Mouse (Mus musculus): ENCODE data around the gene N4bp2l2.
"Not testable (repeated sequence)": the region's sequence is repeated elsewhere in the genome, so short reads cannot be mapped to it uniquely, and the experiment has no call there.

N4bp2l2 gene

DNA sequence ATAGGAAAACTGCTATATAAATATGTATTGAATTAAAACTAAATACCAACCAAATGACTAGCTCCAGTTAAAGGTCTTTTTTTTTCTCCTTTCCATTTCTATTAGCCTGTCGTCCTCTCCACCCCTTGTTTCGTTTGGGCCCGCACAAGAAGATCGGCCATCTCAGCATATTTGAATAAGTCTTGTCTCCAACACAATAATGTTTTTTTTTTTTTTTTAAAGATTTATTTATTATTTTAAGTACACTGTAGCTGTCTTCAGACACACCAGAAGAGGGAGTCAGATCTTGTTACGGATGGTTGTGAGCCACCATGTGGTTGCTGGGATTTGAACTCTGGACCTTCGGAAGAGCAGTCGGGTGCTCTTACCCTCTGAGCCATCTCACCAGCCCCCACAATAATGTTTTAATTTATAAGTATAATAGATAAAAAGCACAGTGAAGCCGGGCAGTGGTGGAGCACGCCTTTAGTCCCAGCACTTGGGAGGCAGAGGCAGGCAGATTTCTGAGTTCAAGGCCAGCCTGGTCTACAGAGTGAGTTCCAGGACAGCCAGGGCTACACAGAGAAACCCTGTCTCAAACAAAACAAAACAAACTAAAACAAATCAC is at the start of gene N4bp2l2:
N4bp2l2 (minus strand) TSS at position 51 of the 607 bp plus-strand sequence.
- DNase-seq (ENCODE audit: low spot score) = not testable (repeated sequence)

- no peak for DNase-seq (ENCODE audit: low spot score)
Observed at GRCm38 (mm10) chr5:150713431-150713830, 47.4 kb upstream of the N4bp2l2 start.

- no peak for DNase-seq (ENCODE audit: low spot score)
Observed at GRCm38 (mm10) chr5:150711503-150711902, 45.5 kb upstream of the N4bp2l2 start.

- DNase-seq (ENCODE audit: low spot score) = not testable (repeated sequence)
Observed at GRCm38 (mm10) chr5:150707181-150707580, 41.2 kb upstream of the N4bp2l2 start.

GRCm38 (mm10) chr5:150706651-150707050 is 40.7 kb upstream of the N4bp2l2 start:
- peak; percentile 3 for DNase-seq (ENCODE audit: low spot score)

GRCm38 (mm10) chr5:150702714-150703113 is 36.7 kb upstream of the N4bp2l2 start:
- peak; percentile 20 for DNase-seq (ENCODE audit: low spot score)

- no peak for DNase-seq (ENCODE audit: low spot score)
Observed at GRCm38 (mm10) chr5:150693277-150693676, 27.3 kb upstream of the N4bp2l2 start.

DNA sequence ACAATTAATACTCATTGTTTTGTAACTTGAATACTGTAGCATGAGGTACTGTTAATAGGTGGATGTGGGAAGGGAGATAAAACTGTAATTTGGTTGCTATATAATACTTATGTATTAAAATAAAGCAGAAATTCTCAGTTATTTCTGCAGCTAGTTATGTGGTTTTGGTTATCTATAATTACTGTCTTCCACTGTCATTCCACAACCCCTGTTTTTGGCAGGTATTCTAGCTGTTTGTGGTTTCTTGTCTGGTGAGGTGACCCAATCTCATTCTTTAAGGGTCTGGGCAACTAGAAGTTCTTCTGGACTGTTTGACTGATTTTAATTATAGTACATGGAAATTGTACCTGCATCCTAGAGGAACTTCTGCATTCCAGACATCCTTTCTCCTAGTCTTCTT is 24.7 kb upstream of the N4bp2l2 start:
- DNase-seq (ENCODE audit: low spot score) = no peak

DNA sequence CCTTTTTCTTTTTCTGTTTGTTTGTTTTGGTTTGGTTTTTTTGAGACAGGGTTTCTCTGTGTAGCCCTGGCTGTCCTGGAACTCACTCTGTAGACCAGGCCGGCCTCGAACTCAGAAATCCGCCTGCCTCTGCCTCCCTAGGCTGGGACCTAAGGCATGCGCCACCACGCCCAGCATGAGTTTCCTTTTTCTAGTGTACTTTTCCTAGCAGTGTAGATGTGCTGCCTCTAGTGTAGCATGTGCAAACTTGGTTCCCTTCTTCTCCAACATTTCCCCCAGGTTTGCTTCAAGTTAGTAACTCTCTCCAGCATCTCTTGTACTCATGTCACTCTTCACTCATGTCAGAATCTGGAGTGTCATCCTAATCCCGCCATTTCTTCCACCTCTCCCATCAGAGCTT is 16.9 kb upstream of the N4bp2l2 start:
- DNase-seq (ENCODE audit: low spot score) = not testable (repeated sequence)

DNA sequence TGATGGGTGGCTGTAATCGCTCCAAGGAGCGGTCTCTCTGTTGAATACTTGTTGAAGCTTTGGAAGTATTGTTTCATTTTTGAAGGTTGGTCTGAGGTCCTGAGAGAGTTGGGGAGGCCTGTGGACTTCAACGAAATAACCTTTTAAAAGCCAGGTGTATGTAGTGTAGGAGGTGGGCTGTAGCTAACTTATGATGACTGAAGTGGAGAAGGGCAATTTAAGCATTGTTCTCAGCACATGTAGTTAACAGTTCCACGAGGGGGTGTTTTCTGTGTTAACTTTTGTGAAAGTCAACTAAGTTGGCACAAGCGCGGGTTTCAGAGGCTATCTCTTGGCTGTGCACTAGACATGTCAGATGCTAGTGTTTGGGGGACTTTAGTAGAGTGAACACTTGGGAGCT is 8.9 kb upstream of the N4bp2l2 start:
- DNase-seq (ENCODE audit: low spot score) = no peak

DNA sequence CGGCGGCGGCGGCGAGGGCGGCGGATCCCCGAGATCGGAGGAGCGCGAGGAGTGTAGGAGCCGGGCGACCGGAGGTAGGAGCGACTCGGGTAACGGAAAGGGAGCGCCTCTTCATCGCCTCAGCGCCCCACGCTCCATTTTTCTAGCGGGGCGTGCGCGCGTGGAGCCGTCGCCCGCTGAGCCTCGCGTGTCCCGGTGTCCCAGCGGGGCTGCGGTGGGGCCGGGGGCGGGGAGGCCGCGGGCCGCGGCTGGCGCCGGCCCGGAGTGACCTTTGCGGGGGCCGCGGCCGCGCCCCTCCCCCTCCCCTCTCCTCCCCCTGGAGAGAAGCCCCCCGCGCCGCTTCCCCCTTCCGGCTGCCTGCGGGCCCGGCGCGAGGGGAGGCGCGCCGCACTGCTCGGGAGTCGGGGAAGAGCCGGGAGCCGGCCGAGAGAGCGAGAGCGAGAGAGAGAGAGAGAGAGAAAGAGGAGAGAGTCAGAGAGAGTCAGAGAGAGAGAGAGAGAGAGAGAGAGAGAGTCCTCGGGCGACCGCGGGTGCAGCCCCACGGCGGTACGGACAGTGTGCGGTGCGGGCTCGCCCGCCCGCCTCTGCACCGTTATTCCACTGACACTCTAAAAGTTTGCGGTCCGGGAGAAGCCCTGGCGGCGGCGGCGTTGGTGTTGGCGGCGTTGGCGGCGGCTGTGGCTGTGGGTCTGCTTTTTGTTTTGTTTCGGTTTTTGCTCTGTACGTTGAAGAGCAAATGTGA is 8.1 kb upstream of the N4bp2l2 start:
- peak; percentile 20 for DNase-seq (ENCODE audit: low spot score)

DNA sequence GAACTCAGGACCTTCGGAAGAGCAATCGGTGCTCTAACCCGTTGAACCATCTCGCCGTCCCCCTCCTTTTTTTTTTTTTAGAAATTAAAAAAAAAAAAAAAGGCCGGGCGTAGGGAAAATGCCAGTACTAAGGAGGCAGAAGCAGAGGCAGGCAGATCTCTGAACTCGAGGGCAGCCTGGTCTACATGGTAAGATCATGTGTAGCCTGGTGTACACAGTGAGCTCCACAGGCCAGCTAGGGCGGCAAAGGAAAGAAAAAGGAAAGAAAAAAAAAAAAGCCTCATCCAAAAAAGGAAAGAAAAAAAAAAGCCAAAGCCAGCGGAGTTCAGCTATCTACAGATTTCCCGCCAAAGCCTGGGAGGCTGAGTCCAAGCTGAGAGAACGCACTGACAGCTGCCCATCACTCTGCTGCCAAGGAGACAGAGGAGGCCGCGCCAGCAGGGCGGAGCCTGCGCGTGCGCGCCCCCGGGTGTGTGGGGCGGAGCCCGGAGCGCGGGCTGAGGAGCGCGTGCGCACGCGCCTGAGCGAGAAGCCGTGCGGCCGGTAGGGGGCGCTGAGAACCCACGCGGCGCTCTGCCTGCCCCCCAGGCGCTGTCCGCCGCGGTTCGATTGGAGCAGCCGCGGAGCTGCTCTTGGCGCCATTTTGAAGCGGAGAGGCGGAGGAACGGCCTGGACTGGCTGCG is 7.3 kb upstream of the N4bp2l2 start, which contains the start of gene Pds5b:
Pds5b (plus strand) TSS at position 587 of the 683 bp plus-strand sequence.
- peak; percentile 92 for DNase-seq (ENCODE audit: low spot score)

GRCm38 (mm10) chr5:150672343-150672742 is 6.4 kb upstream of the N4bp2l2 start:
- DNase-seq (ENCODE audit: low spot score) = no peak

GRCm38 (mm10) chr5:150668731-150669130 is 2.7 kb upstream of the N4bp2l2 start:
- no peak for DNase-seq (ENCODE audit: low spot score)

GRCm38 (mm10) chr5:150665132-150665954 is 640 bp downstream of the N4bp2l2 start:
- peak; percentile 95 for DNase-seq (ENCODE audit: low spot score)

GRCm38 (mm10) chr5:150664794-150665131 is 1.2 kb downstream of the N4bp2l2 start:
- no peak for DNase-seq (ENCODE audit: low spot score)

- not testable (repeated sequence) for DNase-seq (ENCODE audit: low spot score)
Observed at GRCm38 (mm10) chr5:150663926-150664325, 2.1 kb downstream of the N4bp2l2 start.

GRCm38 (mm10) chr5:150660296-150660695 is 5.7 kb downstream of the N4bp2l2 start:
- DNase-seq (ENCODE audit: low spot score) = not testable (repeated sequence)

DNA sequence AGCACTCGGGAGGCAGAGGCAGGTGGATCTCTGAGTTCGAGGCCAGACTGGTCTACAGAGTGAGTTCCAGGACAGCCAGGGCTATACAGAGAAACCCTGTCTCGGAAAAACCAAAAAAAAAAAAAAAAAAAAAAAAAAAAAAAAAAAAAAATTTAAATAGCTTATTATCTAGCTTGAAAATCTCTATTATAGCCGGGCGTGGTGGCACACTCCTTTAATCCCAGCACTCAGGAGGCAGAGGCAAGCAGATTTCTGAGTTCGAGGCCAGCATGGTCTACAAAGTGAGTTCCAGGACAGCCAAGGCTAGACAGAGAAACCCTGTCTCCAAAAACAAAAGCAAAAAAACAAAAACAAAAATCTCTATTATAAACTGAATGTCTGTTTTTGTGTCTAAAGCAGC is 6.6 kb downstream of the N4bp2l2 start:
- not testable (repeated sequence) for DNase-seq (ENCODE audit: low spot score)

- no peak for DNase-seq (ENCODE audit: low spot score)
Observed at GRCm38 (mm10) chr5:150654548-150654947, 11.4 kb downstream of the N4bp2l2 start.

DNA sequence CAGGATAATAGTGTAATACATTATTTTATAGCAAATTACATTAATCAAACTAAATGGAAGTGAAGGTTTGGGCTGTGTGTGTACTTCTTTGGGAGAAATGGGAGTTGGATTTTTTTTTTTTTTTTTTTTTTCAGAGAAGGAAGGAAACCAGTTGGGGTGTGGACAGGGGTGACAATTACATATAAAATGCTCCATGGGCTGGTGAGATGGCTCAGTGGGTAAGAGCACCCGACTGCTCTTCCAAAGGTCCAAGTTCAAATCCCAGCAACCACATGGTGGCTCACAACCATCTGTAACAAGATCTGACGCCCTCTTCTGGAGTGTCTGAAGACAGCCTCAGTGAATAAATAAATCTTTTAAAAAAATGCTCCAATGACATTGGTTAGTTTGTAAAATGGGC is 13.4 kb downstream of the N4bp2l2 start:
- no peak for DNase-seq (ENCODE audit: low spot score)

GRCm38 (mm10) chr5:150644926-150645325 is 21.1 kb downstream of the N4bp2l2 start:
- DNase-seq (ENCODE audit: low spot score) = no peak

Data from urinary bladder, postnatal 14 days (tissue).